Mouse (Mus musculus): Measurements from ENCODE around the gene Cela3a. TPM values are rescaled to one million over a fixed set of nuclear protein-coding genes. Genes with fewer than 3 reads are reported as not detected.

The Cela3a gene
- total and polyA plus RNA-seq, 3 experiments: not detected

DNA sequence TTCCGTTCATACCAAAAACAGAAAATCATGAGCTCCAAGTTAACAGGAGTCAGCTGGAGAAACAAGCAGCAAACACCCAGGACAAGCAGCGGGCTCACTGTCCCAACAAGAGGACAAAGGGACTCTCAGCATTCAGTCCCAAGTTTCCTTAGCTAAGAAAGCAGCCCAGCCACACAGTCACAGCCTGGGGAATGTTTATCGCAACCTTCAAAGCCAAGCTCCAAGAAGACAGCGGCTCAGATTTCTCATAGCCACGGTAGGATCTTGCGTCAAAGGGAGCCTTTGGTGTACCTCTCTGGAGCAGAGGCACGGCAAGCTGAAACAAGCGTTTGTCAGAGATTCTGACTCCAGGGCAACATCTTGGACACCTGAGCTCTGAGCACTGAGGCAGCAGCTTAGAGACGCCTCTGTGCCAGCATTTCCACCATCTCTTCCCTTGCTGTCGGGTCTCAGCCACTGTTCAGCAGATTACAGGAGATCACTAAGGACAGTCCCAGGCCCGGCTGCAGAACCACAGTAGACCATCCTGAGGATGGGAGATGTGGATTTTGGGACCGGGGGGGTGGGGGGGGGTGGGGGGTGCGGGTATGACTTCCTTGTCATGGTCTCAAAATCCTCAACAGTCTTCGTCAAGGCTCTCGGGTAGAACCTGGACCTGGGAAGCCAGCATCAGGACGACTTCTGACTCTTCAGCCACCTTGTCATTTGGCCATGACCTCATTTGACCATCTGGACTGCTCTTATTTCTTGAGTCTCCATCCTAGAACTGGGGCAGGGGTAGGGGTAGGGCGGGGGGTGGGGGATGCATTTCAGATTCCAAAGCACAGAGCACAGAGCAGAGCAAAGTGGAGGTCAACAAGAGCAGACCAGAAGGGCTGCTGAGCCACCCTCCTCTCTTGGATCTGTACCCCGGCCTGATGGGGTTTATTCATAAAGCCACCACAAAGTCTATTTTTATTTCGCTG, 34.0 kb downstream of the Cela3a start:
- 0 out of 2 replicates have a peak, but pooled peaks cover 4% of the 10 kb centered on the region for H3K27me3 ChIP-seq (ENCODE audit: insufficient read depth, low read length)
- peaks cover 4% of the 10 kb centered on the region for H3K4me1 ChIP-seq (ENCODE audit: insufficient read depth, low read depth, low read length)
- TF ChIP-seq TAL1 (conservative IDR thresholded peaks at IDR 0.05; ENCODE audit: low read depth, low read length) (no peak), GATA1 (IDR thresholded peaks at IDR 0.05; ENCODE audit: borderline replicate concordance, low read length) (no peak), GATA2 (IDR thresholded peaks at IDR 0.05; ENCODE audit: borderline replicate concordance, low read depth, low read length) (no peak), CTCF (IDR thresholded peaks at IDR 0.05; ENCODE audit: low read depth, low read length) (no peak), POLR2AphosphoS5 (IDR thresholded peaks at IDR 0.05; ENCODE audit: insufficient replicate concordance, low read depth, low read length) (no peak)
- peaks cover 30% of the 10 kb centered on the region for H3K36me3 ChIP-seq (replicated peaks)
- ATAC-seq (ENCODE audit: extremely low read depth, insufficient number of reproducible peaks, low FRiP score, poor library complexity, severe bottlenecking) (no peak), DNase-seq (ENCODE audit: low spot score) (no peak)
- no peak overlapping the region for H3K4me3 ChIP-seq (ENCODE audit: low read depth, low read length)
- no peaks in the 10 kb centered on the region for H3K9me3 ChIP-seq (replicated peaks)

DNA sequence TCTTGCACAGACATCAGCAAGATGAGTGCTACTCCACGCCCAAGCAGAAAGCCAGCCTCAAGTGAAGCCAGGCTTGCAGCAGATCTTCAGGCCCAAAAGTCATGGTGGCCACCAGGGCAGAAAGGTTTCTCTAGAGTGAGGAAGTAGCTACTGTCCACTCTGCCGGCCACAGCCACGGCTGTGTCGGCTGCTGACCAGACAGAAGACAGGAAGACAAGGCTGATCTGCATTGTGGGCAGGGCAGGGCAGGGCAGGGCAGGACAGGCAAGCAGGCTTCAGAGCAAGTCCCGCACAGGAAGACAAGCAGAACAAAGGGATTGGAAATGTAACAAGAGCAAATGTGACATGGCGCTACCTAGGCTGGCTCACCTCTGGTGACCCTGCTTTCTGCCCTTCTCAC, 35.9 kb downstream of the Cela3a start:
- ATAC-seq (ENCODE audit: extremely low read depth, insufficient number of reproducible peaks, low FRiP score, poor library complexity, severe bottlenecking): no peak

DNA sequence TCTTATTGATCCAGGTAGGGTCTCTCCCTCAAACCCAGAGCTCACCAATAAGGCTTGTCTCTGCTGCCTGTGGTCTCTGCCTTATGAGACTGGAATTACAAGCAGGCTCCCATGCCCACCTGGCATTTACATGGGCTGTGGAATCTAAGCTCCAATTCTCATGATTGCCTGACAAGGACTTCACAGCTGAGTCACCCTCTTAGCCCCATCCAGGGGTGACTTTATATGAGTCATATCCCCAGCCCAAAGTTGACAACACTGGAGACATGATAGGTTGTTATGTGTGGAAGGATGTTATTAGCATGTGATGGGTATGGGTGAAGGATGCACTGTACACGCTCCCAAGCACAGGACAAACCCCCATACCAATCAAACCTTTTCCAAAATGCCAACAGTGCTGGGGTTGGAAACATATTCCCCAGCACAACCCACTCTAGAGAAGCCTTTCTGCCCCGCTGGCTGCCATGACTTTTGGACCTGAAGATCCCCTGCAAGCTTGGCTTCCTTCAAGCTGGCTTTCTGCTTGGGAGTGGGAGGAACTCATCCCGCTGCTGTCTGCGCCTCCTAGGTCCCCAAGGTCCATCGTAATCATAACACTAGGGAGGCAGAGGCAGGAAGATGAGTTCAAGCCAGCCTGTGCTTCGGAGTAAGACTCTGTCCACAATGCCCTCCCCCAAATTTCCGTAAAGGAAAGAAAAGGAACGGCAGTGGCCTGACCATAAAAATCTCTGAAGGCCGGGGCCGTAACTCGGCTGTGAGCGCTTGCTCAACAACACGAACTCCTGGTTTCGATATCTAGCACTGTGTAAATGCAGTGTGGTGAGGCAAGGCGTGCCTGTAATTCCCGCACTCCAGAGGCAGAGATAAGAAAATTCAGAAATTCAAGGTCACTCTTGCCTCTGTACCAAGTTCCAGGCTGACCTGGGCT, 37.7 kb downstream of the Cela3a start:
- DNase-seq (ENCODE audit: low spot score) (no peak), ATAC-seq (ENCODE audit: extremely low read depth, insufficient number of reproducible peaks, low FRiP score, poor library complexity, severe bottlenecking) (no peak)
- peaks cover 19% of the 10 kb centered on the region for H3K4me1 ChIP-seq (ENCODE audit: insufficient read depth, low read depth, low read length)
- H3K4me3 ChIP-seq (ENCODE audit: low read depth, low read length): no peak overlapping the region
- peaks cover 20% of the 10 kb centered on the region for H3K27me3 ChIP-seq (ENCODE audit: insufficient read depth, low read length)
- H3K36me3 ChIP-seq (replicated peaks): peaks cover 7% of the 10 kb centered on the region
- TF ChIP-seq CTCF (IDR thresholded peaks at IDR 0.05; ENCODE audit: low read depth, low read length) (no peak), GATA2 (IDR thresholded peaks at IDR 0.05; ENCODE audit: borderline replicate concordance, low read depth, low read length) (no peak), GATA1 (IDR thresholded peaks at IDR 0.05; ENCODE audit: borderline replicate concordance, low read length) (no peak), POLR2AphosphoS5 (IDR thresholded peaks at IDR 0.05; ENCODE audit: insufficient replicate concordance, low read depth, low read length) (no peak), TAL1 (conservative IDR thresholded peaks at IDR 0.05; ENCODE audit: low read depth, low read length) (no peak)
- no peaks in the 10 kb centered on the region for H3K9me3 ChIP-seq (replicated peaks)

More for the DNA sequence above, 35.9 kb downstream of the Cela3a start:
- H3K4me3 ChIP-seq (ENCODE audit: low read depth, low read length): no peak overlapping the region
- peaks cover 4% of the 10 kb centered on the region for H3K4me1 ChIP-seq (ENCODE audit: insufficient read depth, low read depth, low read length)
- no peak for DNase-seq (ENCODE audit: low spot score)
- TF ChIP-seq CTCF (IDR thresholded peaks at IDR 0.05; ENCODE audit: low read depth, low read length) (no peak), TAL1 (conservative IDR thresholded peaks at IDR 0.05; ENCODE audit: low read depth, low read length) (no peak), POLR2AphosphoS5 (IDR thresholded peaks at IDR 0.05; ENCODE audit: insufficient replicate concordance, low read depth, low read length) (no peak), GATA2 (IDR thresholded peaks at IDR 0.05; ENCODE audit: borderline replicate concordance, low read depth, low read length) (no peak), GATA1 (IDR thresholded peaks at IDR 0.05; ENCODE audit: borderline replicate concordance, low read length) (no peak)
- H3K27me3 ChIP-seq (ENCODE audit: insufficient read depth, low read length): peaks cover 13% of the 10 kb centered on the region
- H3K36me3 ChIP-seq (replicated peaks): peaks cover 19% of the 10 kb centered on the region
- H3K9me3 ChIP-seq (replicated peaks): no peaks in the 10 kb centered on the region

DNA sequence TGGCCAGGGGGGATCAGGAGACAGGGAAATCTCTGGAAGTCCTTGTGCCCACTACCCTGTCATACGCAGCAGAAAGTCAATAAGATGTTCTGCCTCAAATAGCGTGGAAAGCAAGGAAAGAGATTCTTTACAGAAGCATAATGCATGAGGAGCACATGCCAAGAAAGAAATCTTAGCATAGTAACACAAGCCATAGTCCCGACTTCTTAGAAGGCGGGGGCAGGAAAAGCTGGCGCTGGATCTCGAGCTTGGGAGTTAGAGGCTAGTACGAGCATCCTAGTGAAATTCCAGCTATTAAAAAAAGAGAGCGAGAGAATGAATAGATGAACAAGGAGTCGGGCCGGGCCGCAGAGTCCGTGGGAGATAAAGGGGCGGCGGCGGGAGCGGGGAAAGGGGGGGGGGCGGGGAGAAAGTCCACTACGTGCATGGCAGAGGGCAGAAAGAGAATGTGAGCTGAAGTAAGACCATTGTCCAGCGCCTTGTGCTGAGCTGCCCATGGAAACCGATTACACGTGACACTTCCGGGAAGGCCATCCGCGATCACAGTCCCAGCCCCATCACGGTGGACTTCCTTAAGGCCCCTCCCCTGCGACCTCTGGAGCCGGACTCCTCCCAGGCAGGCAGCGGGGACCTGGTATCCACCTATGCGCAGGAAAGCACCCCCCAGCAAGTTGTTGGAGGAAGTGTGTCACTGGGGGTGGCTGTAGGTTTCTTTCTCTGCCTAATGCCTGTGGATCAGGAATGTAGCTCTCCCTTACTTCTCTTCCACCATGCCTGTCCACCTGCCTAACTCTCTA, 39.4 kb downstream of the Cela3a start:
- ATAC-seq (ENCODE audit: extremely low read depth, insufficient number of reproducible peaks, low FRiP score, poor library complexity, severe bottlenecking) (no peak), DNase-seq (ENCODE audit: low spot score) (no peak)
- Histone ChIP-seq H3K4me3 (ENCODE audit: low read depth, low read length) (no peak overlapping the region), H3K27me3 (ENCODE audit: insufficient read depth, low read length) (peaks cover 32% of the 10 kb centered on the region), H3K4me1 (ENCODE audit: insufficient read depth, low read depth, low read length) (peaks cover 30% of the 10 kb centered on the region), H3K36me3 (replicated peaks) (no peaks in the 10 kb centered on the region), H3K9me3 (replicated peaks) (no peaks in the 10 kb centered on the region)
- TF ChIP-seq TAL1 (conservative IDR thresholded peaks at IDR 0.05; ENCODE audit: low read depth, low read length): no peak
- TF ChIP-seq POLR2AphosphoS5 (IDR thresholded peaks at IDR 0.05; ENCODE audit: insufficient replicate concordance, low read depth, low read length): no peak
- TF ChIP-seq GATA2 (IDR thresholded peaks at IDR 0.05; ENCODE audit: borderline replicate concordance, low read depth, low read length): no peak
- TF ChIP-seq GATA1 (IDR thresholded peaks at IDR 0.05; ENCODE audit: borderline replicate concordance, low read length): no peak
- TF ChIP-seq CTCF (IDR thresholded peaks at IDR 0.05; ENCODE audit: low read depth, low read length): no peak

DNA sequence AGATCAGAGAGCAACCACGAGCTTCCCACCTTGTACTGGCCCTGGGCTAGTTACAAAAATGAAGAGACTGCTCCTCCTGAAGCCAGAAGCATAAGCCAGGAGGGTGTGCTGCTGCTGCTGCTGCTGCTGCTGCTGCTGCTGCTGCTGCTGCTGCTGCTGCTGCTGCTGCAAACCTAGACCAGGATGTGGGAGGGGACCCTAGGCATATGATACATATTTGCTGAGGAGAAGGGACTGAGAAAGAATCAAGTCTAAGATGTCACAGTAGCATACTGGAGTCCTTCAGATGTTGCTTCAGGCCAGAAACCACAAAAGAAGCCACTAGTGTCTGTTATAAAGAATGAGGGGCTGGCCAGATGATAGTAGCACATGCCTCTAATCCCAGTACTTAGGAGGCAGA, 41.4 kb downstream of the Cela3a start:
- Histone ChIP-seq H3K4me3 (ENCODE audit: low read depth, low read length) (no peak overlapping the region), H3K36me3 (replicated peaks) (no peaks in the 10 kb centered on the region), H3K4me1 (ENCODE audit: insufficient read depth, low read depth, low read length) (peaks cover 37% of the 10 kb centered on the region), H3K9me3 (replicated peaks) (no peaks in the 10 kb centered on the region), H3K27me3 (ENCODE audit: insufficient read depth, low read length) (peaks cover 44% of the 10 kb centered on the region)
- no peak for DNase-seq (ENCODE audit: low spot score)
- TF ChIP-seq CTCF (IDR thresholded peaks at IDR 0.05; ENCODE audit: low read depth, low read length): no peak
- TF ChIP-seq TAL1 (conservative IDR thresholded peaks at IDR 0.05; ENCODE audit: low read depth, low read length): no peak
- TF ChIP-seq POLR2AphosphoS5 (IDR thresholded peaks at IDR 0.05; ENCODE audit: insufficient replicate concordance, low read depth, low read length): no peak
- TF ChIP-seq GATA1 (IDR thresholded peaks at IDR 0.05; ENCODE audit: borderline replicate concordance, low read length): no peak
- TF ChIP-seq GATA2 (IDR thresholded peaks at IDR 0.05; ENCODE audit: borderline replicate concordance, low read depth, low read length): no peak
- ATAC-seq (ENCODE audit: extremely low read depth, insufficient number of reproducible peaks, low FRiP score, poor library complexity, severe bottlenecking): no peak
